Mouse (Mus musculus) liver, embryonic 16.5 days (tissue): ENCODE data around the gene Fadd. TPM values are rescaled to one million over a fixed set of nuclear protein-coding genes. Genes with fewer than 3 reads are reported as not detected.

Source experiments
- ATAC-seq: fragments of 200-750 bp; cut with Nextera tagmentation; 2 replicates; pipeline ENCODE4 v1.8.0; 2017; ENCODE audit warnings: low read depth, mild to moderate bottlenecking, moderate number of reproducible peaks, moderate library complexity
- H3K27ac ChIP-seq: fragments of 300-500 bp; sonication (generic); 2 replicates; pipeline ENCODE4 v1.5.1; 2014; ENCODE audit warnings: mild to moderate bottlenecking, low read length
- H3K27me3 ChIP-seq: fragments of 300-500 bp; sonication (generic); 2 replicates; pipeline ENCODE4 v1.6.1; 2014; ENCODE audit warnings: low read depth, low read length, mixed read lengths; ENCODE audit not compliant: control insufficient read depth, insufficient read depth
- H3K36me3 ChIP-seq: fragments of 300-500 bp; sonication (generic); 2 replicates; pipeline ENCODE4 v1.6.1; 2014; ENCODE audit warnings: mild to moderate bottlenecking; ENCODE audit not compliant: control insufficient read depth, insufficient read depth
- H3K4me1 ChIP-seq: fragments of 300-500 bp; sonication (generic); 2 replicates; pipeline ENCODE4 v1.6.1; 2014; ENCODE audit warnings: low read depth, low read length, mixed read lengths; ENCODE audit not compliant: control insufficient read depth
- H3K4me2 ChIP-seq: fragments of 300-500 bp; sonication (generic); 2 replicates; pipeline ENCODE4 v1.6.1; 2014; ENCODE audit warnings: low read depth, low read length, mixed read lengths
- H3K4me3 ChIP-seq: fragments of 300-500 bp; sonication (generic); 2 replicates; pipeline ENCODE4 v1.5.1; 2014; ENCODE audit warnings: low read depth, mild to moderate bottlenecking, low read length
- H3K9ac ChIP-seq: fragments of 300-500 bp; sonication (generic); 2 replicates; pipeline ENCODE4 v1.6.1; 2014; ENCODE audit warnings: low read depth, low read length
- H3K9me3 ChIP-seq: fragments of 300-500 bp; sonication (generic); replicated peaks from 2 replicates; pipeline ENCODE4 v1.6.1; 2016; ENCODE audit warnings: low read length; ENCODE audit not compliant: control insufficient read depth
- WGBS: fragments of 180-500 bp; shearing (Covaris S2); extraction: QIAGEN DNeasy Blood & Tissue Kit; methylation state at CpG from one replicate; pipeline ENCODE4 v1.1.7; 2014; ENCODE audit not compliant: insufficient replicate concordance; 5-methylcytosine and 5-hydroxymethylcytosine counted together
- polyA plus RNA-seq: library from polyadenylated mRNA; unstranded; fragments of >200 nt; fragmentation: Nextera tagmentation; extraction: Ambion mirVana; gene quantifications from 2 replicates; pipeline ENCODE4 v1.2.1, GENCODE M21; 2015

Gene Fadd
- polyA plus RNA-seq, 1 experiment from 2014 or later: 3.8 TPM

- Histone ChIP-seq H3K27me3 (no peaks in the 10 kb centered on the region), H3K4me1 (peaks cover 26% of the 10 kb centered on the region), H3K36me3 (no peaks in the 10 kb centered on the region; the same call in 1 of the 2 replicates), H3K4me3 (no peak overlapping the region), H3K4me2 (no peak overlapping the region), H3K9me3 (no peaks in the 10 kb centered on the region), H3K27ac (no peak overlapping the region), H3K9ac (no peak overlapping the region)
- ATAC-seq: no peak
- WGBS: 17% methylated on average over 1 of the region's 1 CpGs
Measured at GRCm38 (mm10) chr7:144550811-144551210, 31.5 kb downstream of the Fadd start.

GRCm38 (mm10) chr7:144549904-144550566, 32.2 kb downstream of the Fadd start:
- peaks cover 26% of the 10 kb centered on the region for H3K4me1 ChIP-seq
- H3K4me3 ChIP-seq: no peak overlapping the region
- H3K27me3 ChIP-seq: no peaks in the 10 kb centered on the region
- WGBS: 86% methylated on average over 2 of the region's 2 CpGs
- H3K36me3 ChIP-seq: no peaks in the 10 kb centered on the region; the same call in 1 of the 2 replicates
- H3K4me2 ChIP-seq: no peak overlapping the region
- no peak overlapping the region for H3K27ac ChIP-seq
- no peak for ATAC-seq
- no peaks in the 10 kb centered on the region for H3K9me3 ChIP-seq
- no peak overlapping the region for H3K9ac ChIP-seq

GRCm38 (mm10) chr7:144545231-144545630, 37.0 kb downstream of the Fadd start:
- no peak overlapping the region for H3K4me3 ChIP-seq
- H3K36me3 ChIP-seq: no peaks in the 10 kb centered on the region; the same call in 1 of the 2 replicates
- no peak for ATAC-seq
- H3K27me3 ChIP-seq: no peaks in the 10 kb centered on the region
- no peak overlapping the region for H3K4me2 ChIP-seq
- no peaks in the 10 kb centered on the region for H3K9me3 ChIP-seq
- H3K4me1 ChIP-seq: peaks cover 7% of the 10 kb centered on the region
- no peak overlapping the region for H3K27ac ChIP-seq
- no peak overlapping the region for H3K9ac ChIP-seq
- WGBS: 69% methylated on average over 3 of the region's 3 CpGs

GRCm38 (mm10) chr7:144541351-144541750, 40.9 kb downstream of the Fadd start:
- no peak overlapping the region for H3K9ac ChIP-seq
- no peak overlapping the region for H3K27ac ChIP-seq
- no peak overlapping the region for H3K4me3 ChIP-seq
- H3K36me3 ChIP-seq: no peaks in the 10 kb centered on the region
- WGBS: 41% methylated on average over 5 of the region's 5 CpGs
- no peaks in the 10 kb centered on the region for H3K9me3 ChIP-seq
- no peak for ATAC-seq
- H3K4me1 ChIP-seq: peaks cover 14% of the 10 kb centered on the region
- no peak overlapping the region for H3K4me2 ChIP-seq
- H3K27me3 ChIP-seq: no peaks in the 10 kb centered on the region

- Histone ChIP-seq H3K4me1 (peaks cover 14% of the 10 kb centered on the region), H3K4me3 (no peak overlapping the region), H3K27me3 (no peaks in the 10 kb centered on the region), H3K27ac (peak overlapping the region; percentile 42; the same call in 1 of the 2 replicates), H3K9me3 (no peaks in the 10 kb centered on the region), H3K4me2 (no peak overlapping the region), H3K36me3 (no peaks in the 10 kb centered on the region), H3K9ac (no peak overlapping the region)
- peak; percentile 90 for ATAC-seq
- WGBS: 24% methylated on average over 2 of the region's 2 CpGs
Measured at GRCm38 (mm10) chr7:144539146-144539545, 43.1 kb downstream of the Fadd start.

- H3K27ac ChIP-seq: no peak overlapping the region
- WGBS: 82% methylated on average over 4 of the region's 4 CpGs
Measured at GRCm38 (mm10) chr7:144538030-144538644, 44.1 kb downstream of the Fadd start.

GRCm38 (mm10) chr7:144536367-144536766, 45.9 kb downstream of the Fadd start:
- H3K9me3 ChIP-seq: no peaks in the 10 kb centered on the region
- H3K27me3 ChIP-seq: no peaks in the 10 kb centered on the region
- no peak overlapping the region for H3K9ac ChIP-seq
- 56% methylated on average over 3 of the region's 3 CpGs for WGBS
- no peaks in the 10 kb centered on the region for H3K36me3 ChIP-seq
- no peak overlapping the region for H3K4me3 ChIP-seq
- peaks cover 17% of the 10 kb centered on the region for H3K4me1 ChIP-seq
- ATAC-seq: no peak
- no peak overlapping the region for H3K27ac ChIP-seq
- no peak overlapping the region for H3K4me2 ChIP-seq

More at GRCm38 (mm10) chr7:144538030-144538644, 44.1 kb downstream of the Fadd start:
- no peaks in the 10 kb centered on the region for H3K27me3 ChIP-seq
- ATAC-seq: no peak
- no peak overlapping the region for H3K4me2 ChIP-seq
- no peak overlapping the region for H3K9ac ChIP-seq
- no peaks in the 10 kb centered on the region for H3K36me3 ChIP-seq
- H3K9me3 ChIP-seq: no peaks in the 10 kb centered on the region
- H3K4me1 ChIP-seq: peaks cover 14% of the 10 kb centered on the region
- H3K4me3 ChIP-seq: no peak overlapping the region

- ATAC-seq: no peak
- Histone ChIP-seq H3K27ac (no peak overlapping the region), H3K4me3 (no peak overlapping the region), H3K9me3 (no peaks in the 10 kb centered on the region), H3K4me1 (peaks cover 9% of the 10 kb centered on the region), H3K27me3 (no peaks in the 10 kb centered on the region), H3K4me2 (no peak overlapping the region), H3K36me3 (no peaks in the 10 kb centered on the region), H3K9ac (no peak overlapping the region)
- 54% methylated on average over 3 of the region's 3 CpGs for WGBS
Measured at GRCm38 (mm10) chr7:144534773-144535172, 47.5 kb downstream of the Fadd start.

GRCm38 (mm10) chr7:144531585-144532378, 50.5 kb downstream of the Fadd start:
- Histone ChIP-seq H3K36me3 (no peaks in the 10 kb centered on the region), H3K9ac (no peak overlapping the region), H3K4me3 (no peak overlapping the region), H3K4me2 (no peak overlapping the region), H3K27ac (no peak overlapping the region), H3K9me3 (no peaks in the 10 kb centered on the region), H3K4me1 (peaks cover 3% of the 10 kb centered on the region), H3K27me3 (no peaks in the 10 kb centered on the region)
- 34% methylated on average over 7 of the region's 7 CpGs for WGBS
- no peak for ATAC-seq
